Mouse (Mus musculus): ENCODE measurements at regions not wholly inside any gene's neighbourhood (a gene's known extent, or its start where the extent isn't known, plus 50 kb on each side); places are given as distances from the start of the nearest gene placed in this dataset.

DNA sequence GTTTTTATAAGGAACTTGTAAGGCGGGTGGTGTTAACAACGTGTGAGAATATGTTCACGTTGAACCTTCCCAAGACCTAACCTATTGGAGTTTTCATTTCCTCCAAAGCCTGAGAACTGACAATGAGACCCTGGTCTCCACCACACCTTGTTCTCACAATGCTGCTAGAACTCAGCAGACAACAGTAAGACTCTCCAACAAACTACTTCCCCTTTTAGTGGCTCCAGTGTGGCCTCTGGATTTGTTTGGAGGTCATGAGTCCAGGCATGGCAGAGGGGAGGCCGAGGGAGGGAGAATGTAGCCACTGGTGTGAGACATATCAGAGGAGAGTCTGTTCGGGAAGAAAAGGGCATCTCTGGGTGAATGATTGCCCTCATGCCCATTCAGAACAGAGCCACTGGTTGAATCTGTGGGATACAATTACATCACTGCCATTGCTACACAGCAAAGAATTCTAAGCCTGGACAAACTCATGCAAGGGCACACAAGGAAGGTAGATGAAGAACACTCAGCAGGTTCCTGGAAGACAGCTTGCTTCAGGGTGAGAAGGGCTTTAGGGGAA, 109.2 kb upstream of the Ccdc122 start:
- CTCF ChIA-PET, result interaction anchor here in 1 of 4 experiments (0.7 kb wide), 1 partner anchor 87 kb away, joined by 3 read pairs; no protein-coding TSS in a partner anchor

GRCm38 (mm10) chr14:76926416-76926815, 110.2 kb upstream of the Ccdc122 start:
- ChIA-PET POLR2A (interaction anchor here in 1 of 4 experiments (1.1 kb wide), 1 partner anchor 422 kb away, joined by 3 read pairs; no protein-coding TSS in a partner anchor), CTCF (no interaction called here)

More for the DNA sequence above, 109.2 kb upstream of the Ccdc122 start:
- POLR2A ChIA-PET, result no interaction called here

DNA sequence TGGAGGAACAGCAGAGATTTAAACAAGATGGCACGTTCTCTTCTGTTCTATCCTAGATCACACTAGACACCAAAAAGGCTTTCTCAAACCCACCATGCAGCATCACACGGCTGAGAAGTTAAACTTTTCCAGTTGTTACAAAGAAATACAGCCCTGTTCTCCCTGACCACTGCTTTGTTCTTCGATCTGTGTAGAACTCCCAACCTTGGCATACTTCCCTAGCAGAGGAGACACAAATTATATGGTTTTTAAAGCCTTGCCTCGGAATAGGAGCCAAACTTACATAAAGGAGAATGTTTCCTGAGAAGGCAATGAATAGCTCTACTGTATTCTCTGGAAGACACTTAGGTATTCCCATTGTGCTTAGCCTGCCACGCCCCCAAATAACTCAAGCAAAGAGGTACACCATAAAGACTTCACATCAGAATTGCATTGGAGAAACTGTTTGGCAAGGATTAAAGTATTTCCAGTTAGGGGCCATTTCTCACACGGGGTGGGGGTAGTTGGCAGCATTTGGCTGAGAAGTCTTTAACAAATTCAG, 114.1 kb upstream of the Ccdc122 start:
- CTCF ChIA-PET, result no interaction called here
- POLR2A ChIA-PET, result interaction anchor here in 1 of 4 experiments (0.6 kb wide), 1 partner anchor 461 kb away, joined by 3 read pairs; no protein-coding TSS in a partner anchor

DNA sequence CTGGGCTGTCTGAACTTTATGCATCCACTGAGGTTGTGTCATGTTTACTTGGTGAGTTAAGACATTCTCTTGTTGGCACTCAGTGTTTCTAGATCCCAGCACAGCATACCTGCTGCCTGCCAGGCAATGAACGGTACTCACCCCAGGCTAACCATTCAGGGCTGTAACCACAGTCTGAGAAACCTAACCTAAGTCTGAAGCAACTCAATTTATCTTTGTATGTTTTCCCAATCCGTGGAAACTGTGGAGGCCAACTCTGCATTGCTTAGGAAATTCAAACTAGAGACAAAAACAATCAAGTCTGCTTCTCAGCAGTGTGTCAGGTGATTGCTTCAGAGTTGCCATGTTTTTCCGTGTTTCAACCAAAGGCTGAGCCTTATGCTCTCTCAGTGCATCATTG, 118.5 kb upstream of the Ccdc122 start:
- ChIA-PET CTCF (interaction anchor here in 2 of 4 experiments (0.6 kb wide), 2 partner anchors 30 to 37 kb away, joined by 3 to 4 read pairs; no protein-coding TSS in a partner anchor), POLR2A (no interaction called here)

DNA sequence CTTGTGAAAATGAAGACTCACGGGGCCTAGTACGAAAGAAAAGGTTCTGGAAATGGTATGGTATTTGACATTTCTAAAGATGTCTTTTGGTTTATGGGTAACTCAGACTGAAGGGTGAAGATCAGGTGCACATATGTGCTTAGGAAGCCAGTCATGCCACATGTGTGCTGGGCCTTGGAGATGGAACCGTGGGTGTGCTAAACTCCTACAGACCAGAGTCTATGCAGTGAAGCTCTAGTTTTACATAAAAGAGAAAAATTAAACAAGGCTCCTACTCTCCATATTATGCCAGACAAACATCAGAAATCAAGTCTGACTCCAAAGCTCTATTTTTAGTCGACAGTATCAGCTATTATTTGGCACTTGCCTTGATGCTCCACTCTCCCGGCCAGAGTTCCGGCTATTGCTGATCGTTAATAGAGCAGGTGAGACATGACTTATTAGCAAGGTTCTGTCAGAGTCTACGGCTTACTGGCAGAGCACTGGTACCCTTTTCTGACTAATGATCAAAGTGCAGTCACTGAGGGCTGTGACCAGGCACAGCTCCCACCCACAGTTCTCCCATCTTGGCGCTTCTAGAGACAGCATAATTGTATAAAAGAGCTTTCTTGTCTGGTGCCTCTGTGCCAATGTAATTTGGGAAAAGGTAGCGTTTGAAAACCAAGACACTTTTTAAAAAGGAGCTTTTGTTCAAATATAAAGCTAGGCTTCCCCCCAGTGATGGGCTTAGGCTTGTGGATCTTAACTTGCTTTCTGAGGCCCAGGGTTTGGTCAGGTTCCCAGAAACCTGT, 119.2 kb upstream of the Ccdc122 start:
- POLR2A ChIA-PET, result no interaction called here
- CTCF ChIA-PET, result interaction anchor here in 1 of 4 experiments (0.5 to 0.6 kb wide), 2 partner anchors 38 to 153 kb away, joined by 4 to 6 read pairs; no protein-coding TSS in a partner anchor

DNA sequence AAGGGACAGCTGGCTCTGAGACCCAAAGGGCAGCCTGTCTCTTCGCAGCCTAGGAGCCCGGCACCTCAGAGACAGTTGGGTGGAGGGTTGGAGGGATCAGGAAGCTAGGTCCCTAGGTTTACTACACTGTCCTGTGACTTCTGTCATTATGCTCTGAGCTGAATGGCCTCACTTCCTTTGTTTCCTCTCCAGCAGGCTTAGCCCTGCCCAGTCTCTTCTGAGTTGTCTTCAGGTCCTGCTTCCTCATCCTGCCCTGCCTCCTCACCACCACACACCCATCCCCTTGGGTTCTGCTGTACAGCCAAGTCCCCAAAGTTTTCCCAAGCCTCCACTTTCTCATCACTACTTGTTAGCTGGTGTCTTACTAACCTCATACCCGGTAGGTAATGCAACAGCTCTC, 122.7 kb upstream of the Ccdc122 start:
- CTCF ChIA-PET, result interaction anchor here in 1 of 4 experiments (0.5 kb wide), 1 partner anchor 1870 kb away, joined by 4 read pairs; no protein-coding TSS in a partner anchor
- POLR2A ChIA-PET, result interaction anchor here in 1 of 4 experiments (0.7 to 1.2 kb wide), 2 partner anchors 409 to 418 kb away, joined by 3 read pairs; no protein-coding TSS in a partner anchor

- POLR2A ChIA-PET, result no interaction called here
- CTCF ChIA-PET, result no interaction called here
Observed at GRCm38 (mm10) chr14:76912301-76913001, 124.1 kb upstream of the Ccdc122 start.

GRCm38 (mm10) chr14:76911271-76911670, 125.3 kb upstream of the Ccdc122 start:
- ChIA-PET CTCF (interaction anchor here in 1 of 4 experiments (0.8 kb wide), 1 partner anchor 62 kb away, joined by 3 read pairs; no protein-coding TSS in a partner anchor), POLR2A (no interaction called here)

DNA sequence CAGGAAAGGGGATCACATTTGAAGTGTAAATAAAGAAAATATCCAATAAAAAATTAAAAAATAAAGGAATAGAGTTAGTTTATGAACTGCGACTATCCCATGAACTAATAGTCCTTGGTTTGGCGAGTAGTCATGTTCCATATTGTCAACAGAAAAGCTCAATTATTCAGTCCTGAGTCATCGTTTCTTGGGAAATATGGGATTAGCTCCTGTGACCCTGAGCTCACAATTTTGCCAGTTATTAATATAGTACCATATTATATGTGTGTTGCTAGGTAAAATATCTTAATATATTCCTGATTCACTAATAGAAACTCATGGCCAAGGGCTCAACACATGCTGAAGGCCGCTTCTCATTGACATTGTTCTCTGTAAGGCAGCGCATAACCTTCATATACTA, 126.4 kb upstream of the Ccdc122 start:
- POLR2A ChIA-PET, result interaction anchor here in 1 of 4 experiments (1.1 to 1.5 kb wide), 2 partner anchors 9 to 24 kb away, joined by 3 to 5 read pairs; no protein-coding TSS in a partner anchor
- CTCF ChIA-PET, result interaction anchor here in 1 of 4 experiments (0.8 kb wide), 1 partner anchor 1555 kb away, joined by 5 read pairs; no protein-coding TSS in a partner anchor

DNA sequence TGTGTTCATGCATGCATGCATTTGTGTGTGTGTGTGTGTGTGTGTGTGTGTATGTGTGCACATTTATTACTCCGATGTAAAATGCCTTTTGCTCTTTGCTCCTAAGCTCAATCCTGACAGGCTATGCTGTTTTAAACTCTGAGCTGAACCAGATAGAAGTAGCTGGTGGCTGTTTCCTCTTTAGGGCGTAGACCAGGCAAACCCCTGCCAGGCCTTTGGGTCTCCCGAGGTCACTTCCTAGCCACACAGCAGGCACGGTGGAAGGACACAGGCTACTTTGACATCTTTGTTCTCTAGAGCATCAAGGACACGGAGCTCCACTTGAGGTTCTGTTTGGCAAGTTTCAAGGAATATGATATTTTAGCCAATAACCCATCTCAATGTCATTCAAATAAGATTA, 128.6 kb upstream of the Ccdc122 start:
- POLR2A ChIA-PET, result interaction anchor here in 2 of 4 experiments (0.6 to 1.3 kb wide), 4 partner anchors 100 to 833 kb away, joined by 3 to 8 read pairs (median 4); no protein-coding TSS in a partner anchor
- CTCF ChIA-PET, result interaction anchor here in 1 of 4 experiments (0.7 kb wide), 1 partner anchor 375 kb away, joined by 3 read pairs; no protein-coding TSS in a partner anchor

GRCm38 (mm10) chr14:76902962-76903757, 133.4 kb upstream of the Ccdc122 start:
- ChIA-PET POLR2A (interaction anchor here in 3 of 4 experiments (0.5 to 1.3 kb wide), 4 partner anchors 70 to 421 kb away, joined by 3 read pairs; no protein-coding TSS in a partner anchor), CTCF (no interaction called here)

DNA sequence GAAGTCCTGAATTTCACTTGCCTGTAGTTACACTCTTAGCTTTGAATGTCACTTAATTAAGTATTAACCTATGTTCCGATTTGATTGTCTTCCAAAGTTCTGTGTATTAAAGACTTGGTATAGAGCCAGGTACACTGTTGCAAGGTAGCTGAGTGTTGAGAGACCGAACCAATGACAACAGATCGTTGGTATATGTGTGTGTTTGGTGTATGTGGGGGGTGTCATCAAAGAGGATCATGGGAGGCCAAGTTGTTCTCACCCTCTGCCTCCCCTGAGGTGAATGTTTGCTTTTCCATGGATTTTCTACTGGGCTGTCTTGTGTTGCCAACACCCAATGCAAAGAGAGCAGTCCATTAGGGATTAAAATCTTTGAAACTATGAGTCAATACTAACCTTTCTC, 135.1 kb upstream of the Ccdc122 start:
- ChIA-PET POLR2A (interaction anchor here in 1 of 4 experiments (0.7 to 1.5 kb wide), 2 partner anchors 9 to 34 kb away, joined by 3 to 5 read pairs; no protein-coding TSS in a partner anchor), CTCF (interaction anchor here in 1 of 4 experiments (0.7 kb wide), 1 partner anchor 428 kb away, joined by 3 read pairs; no protein-coding TSS in a partner anchor)

GRCm38 (mm10) chr14:76899331-76899730, 137.2 kb upstream of the Ccdc122 start:
- POLR2A ChIA-PET, result interaction anchor here in 2 of 4 experiments (0.8 to 1.0 kb wide), 2 partner anchors 9 to 393 kb away, joined by 3 read pairs; no protein-coding TSS in a partner anchor
- CTCF ChIA-PET, result no interaction called here

DNA sequence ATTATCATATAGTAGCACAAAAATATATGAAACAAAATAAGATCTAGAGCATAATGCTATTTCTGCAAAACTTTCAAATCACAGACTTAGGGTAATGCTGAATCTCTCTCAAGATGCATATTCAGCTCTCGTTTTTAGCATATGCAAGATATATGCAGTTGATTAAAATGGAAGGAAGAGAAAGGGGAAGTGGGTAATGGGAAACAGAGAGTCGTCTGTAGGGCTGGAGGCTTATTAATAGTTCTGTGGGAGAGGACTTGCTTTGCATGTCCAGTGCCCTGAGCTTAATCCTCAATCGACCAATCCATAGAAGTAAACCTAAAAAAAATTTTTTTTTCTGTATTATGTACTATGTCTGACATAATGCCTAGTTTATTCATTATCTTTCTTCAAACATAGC, 148.9 kb upstream of the Ccdc122 start:
- ChIA-PET CTCF (interaction anchor here in 1 of 4 experiments (0.5 to 0.7 kb wide), 2 partner anchors 91 to 147 kb away, joined by 3 to 5 read pairs; no protein-coding TSS in a partner anchor), POLR2A (no interaction called here)

GRCm38 (mm10) chr14:76887201-76887600, 149.4 kb upstream of the Ccdc122 start:
- CTCF ChIA-PET, result interaction anchor here in 1 of 4 experiments (0.5 to 0.7 kb wide), 2 partner anchors 92 to 147 kb away, joined by 3 to 5 read pairs; no protein-coding TSS in a partner anchor
- POLR2A ChIA-PET, result interaction anchor here in 1 of 4 experiments (0.5 to 1.3 kb wide), 3 partner anchors 68 to 383 kb away, joined by 3 read pairs; no protein-coding TSS in a partner anchor

DNA sequence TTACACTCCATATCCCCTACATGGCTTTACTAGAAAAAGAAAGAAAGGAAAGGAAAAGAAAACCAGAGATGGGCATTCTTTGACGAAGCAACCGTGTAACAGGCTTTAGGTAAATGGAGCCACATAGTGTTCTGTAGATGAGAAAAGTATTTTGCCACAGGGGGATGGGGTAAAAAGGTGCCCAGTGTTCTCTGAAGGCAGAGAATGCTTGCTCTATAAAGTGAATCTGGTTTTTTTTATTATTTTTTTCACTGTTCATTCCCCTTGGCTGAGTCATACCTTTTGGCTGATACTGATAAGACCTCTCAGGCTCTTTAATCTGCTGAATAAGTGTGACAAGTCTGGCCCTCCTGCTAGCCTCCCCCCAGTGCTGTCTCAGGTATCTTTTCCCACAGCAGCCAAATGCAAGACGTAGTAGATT, 153.3 kb upstream of the Ccdc122 start:
- CTCF ChIA-PET, result no interaction called here

DNA sequence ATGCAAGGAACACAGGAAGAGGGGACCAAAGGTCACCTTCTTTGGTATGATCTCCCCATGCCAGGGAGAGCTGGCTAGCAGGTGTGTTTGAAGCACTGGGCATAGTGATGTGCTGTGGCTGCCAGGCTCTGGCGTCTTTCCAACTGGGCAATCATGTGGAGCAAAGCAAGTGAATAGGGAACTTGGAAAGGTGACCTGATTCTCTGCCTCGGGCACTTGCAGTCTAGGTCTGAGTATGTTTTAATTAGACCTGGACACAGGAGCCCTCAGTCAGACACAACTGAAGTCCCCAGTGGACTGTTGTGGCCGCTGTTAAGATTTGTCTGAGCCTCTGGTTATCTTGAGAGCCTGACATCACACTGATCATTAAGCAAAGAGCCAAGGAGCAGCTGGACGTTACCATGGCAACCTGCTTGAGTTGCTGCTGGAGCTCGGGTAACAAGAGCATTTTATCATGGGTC, 153.8 kb upstream of the Ccdc122 start:
- CTCF ChIA-PET, result no interaction called here
- POLR2A ChIA-PET, result interaction anchor here in 3 of 4 experiments (0.6 to 1.5 kb wide), 4 partner anchors 11 to 401 kb away, joined by 3 to 4 read pairs (median 3); no protein-coding TSS in a partner anchor

More for the DNA sequence above, 153.3 kb upstream of the Ccdc122 start:
- POLR2A ChIA-PET, result interaction anchor here in 3 of 4 experiments (0.9 to 1.5 kb wide), 3 partner anchors 12 to 378 kb away, joined by 3 to 4 read pairs (median 3); no protein-coding TSS in a partner anchor

All from embryonic stem cell, embryonic (primary cell).